Mouse (Mus musculus): ENCODE data around the gene Gpd2. TPM values are rescaled to one million over a fixed set of nuclear protein-coding genes. Genes with fewer than 3 reads are reported as not detected.

Gpd2 gene
- polyA plus RNA-seq, 1 experiment from 2014 or later, result 14.7 TPM

DNA sequence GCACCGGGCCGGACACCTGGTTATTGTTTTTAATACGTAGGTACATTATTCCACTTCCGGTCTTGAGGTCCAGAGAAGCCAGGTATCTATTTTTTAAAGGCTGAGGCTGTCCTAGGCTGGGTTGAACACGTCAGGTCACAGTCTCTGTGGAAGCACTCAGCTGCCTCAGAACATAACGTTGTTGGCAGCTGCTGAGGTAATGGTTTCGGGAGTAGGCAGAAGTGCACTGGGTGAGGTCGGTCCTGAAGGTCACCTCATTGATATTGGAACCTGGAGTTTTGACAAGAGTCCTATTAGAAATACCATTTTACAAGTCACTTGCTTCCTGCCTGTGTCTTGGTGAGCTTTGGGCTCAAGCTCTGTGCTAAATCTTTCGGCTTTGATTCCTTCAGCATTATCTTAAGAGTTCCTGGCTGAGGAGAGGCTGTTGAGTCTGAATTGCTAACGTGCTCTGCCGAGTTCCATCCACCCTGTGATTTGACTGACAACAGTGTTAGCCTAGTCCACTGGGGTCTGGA lies 17.8 kb downstream of the Gpd2 start:
- no peaks in the 10 kb centered on the region for H3K36me3 ChIP-seq (ENCODE audit: control insufficient read depth, insufficient read depth, low read length)
- no peaks in the 10 kb centered on the region for H3K4me1 ChIP-seq (ENCODE audit: control insufficient read depth, insufficient read depth, low read length)
- ATAC-seq (ENCODE audit: low read depth) (no peak), DNase-seq (ENCODE audit: low spot score) (no peak)
- no peak overlapping the region for H3K9ac ChIP-seq (ENCODE audit: low read depth, low read length)
- H3K27ac ChIP-seq (replicated peaks; ENCODE audit: low read depth, low read length), result no peak overlapping the region
- no peaks in the 10 kb centered on the region for H3K27me3 ChIP-seq (replicated peaks; ENCODE audit: control insufficient read depth, insufficient read depth, low read length)
- H3K4me2 ChIP-seq (ENCODE audit: low read depth, low read length), result no peak overlapping the region
- H3K9me3 ChIP-seq (ENCODE audit: control insufficient read depth, low read length), result no peaks in the 10 kb centered on the region
- no peak overlapping the region for H3K4me3 ChIP-seq (ENCODE audit: low read depth, low read length)
- 72% methylated on average over 11 of the region's 11 CpGs for WGBS

GRCm38 (mm10) chr2:57255836-57256235 lies 18.4 kb downstream of the Gpd2 start:
- DNase-seq (ENCODE audit: low spot score) (no peak), ATAC-seq (ENCODE audit: low read depth) (peak; percentile 24; the same call in 1 of the 2 replicates)
- H3K9me3 ChIP-seq (ENCODE audit: control insufficient read depth, low read length), result no peaks in the 10 kb centered on the region
- H3K4me2 ChIP-seq (ENCODE audit: low read depth, low read length), result no peak overlapping the region
- no peak overlapping the region for H3K4me3 ChIP-seq (ENCODE audit: low read depth, low read length)
- peaks cover 2% of the 10 kb centered on the region; the same call in 1 of the 2 replicates for H3K4me1 ChIP-seq (ENCODE audit: control insufficient read depth, insufficient read depth, low read length)
- H3K27me3 ChIP-seq (replicated peaks; ENCODE audit: control insufficient read depth, insufficient read depth, low read length), result no peaks in the 10 kb centered on the region
- no peak overlapping the region for H3K27ac ChIP-seq (replicated peaks; ENCODE audit: low read depth, low read length)
- WGBS, result 60% methylated on average over 3 of the region's 3 CpGs
- H3K36me3 ChIP-seq (ENCODE audit: control insufficient read depth, insufficient read depth, low read length), result no peaks in the 10 kb centered on the region
- no peak overlapping the region for H3K9ac ChIP-seq (ENCODE audit: low read depth, low read length)

DNA sequence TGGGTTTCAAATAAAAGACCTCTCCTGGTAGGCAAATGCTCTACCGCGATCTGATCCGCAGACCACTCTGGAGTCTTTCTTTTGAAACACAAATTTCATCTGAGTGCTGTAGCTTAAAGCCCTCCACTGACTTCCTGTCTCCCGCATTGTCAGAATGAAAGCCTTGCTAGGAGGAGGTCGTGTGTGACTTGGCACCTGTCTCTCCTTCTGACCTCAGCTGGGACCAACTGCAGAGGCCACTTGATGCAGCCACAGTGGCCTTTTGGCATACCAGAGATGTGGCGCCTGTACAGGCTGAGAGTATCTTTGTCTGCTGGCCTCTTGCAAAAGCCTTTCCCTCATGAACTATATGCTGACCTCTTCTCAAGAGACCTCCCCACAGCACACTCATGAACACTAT lies 19.0 kb downstream of the Gpd2 start:
- Histone ChIP-seq H3K36me3 (ENCODE audit: control insufficient read depth, insufficient read depth, low read length) (no peaks in the 10 kb centered on the region), H3K4me1 (ENCODE audit: control insufficient read depth, insufficient read depth, low read length) (peaks cover 4% of the 10 kb centered on the region; the same call in 1 of the 2 replicates), H3K4me3 (ENCODE audit: low read depth, low read length) (no peak overlapping the region), H3K4me2 (ENCODE audit: low read depth, low read length) (no peak overlapping the region), H3K9ac (ENCODE audit: low read depth, low read length) (no peak overlapping the region), H3K27ac (replicated peaks; ENCODE audit: low read depth, low read length) (no peak overlapping the region), H3K27me3 (replicated peaks; ENCODE audit: control insufficient read depth, insufficient read depth, low read length) (no peaks in the 10 kb centered on the region), H3K9me3 (ENCODE audit: control insufficient read depth, low read length) (no peaks in the 10 kb centered on the region)
- no peak for ATAC-seq (ENCODE audit: low read depth)
- WGBS, result 31% methylated on average over 6 of the region's 6 CpGs
- DNase-seq (ENCODE audit: low spot score), result no peak

DNA sequence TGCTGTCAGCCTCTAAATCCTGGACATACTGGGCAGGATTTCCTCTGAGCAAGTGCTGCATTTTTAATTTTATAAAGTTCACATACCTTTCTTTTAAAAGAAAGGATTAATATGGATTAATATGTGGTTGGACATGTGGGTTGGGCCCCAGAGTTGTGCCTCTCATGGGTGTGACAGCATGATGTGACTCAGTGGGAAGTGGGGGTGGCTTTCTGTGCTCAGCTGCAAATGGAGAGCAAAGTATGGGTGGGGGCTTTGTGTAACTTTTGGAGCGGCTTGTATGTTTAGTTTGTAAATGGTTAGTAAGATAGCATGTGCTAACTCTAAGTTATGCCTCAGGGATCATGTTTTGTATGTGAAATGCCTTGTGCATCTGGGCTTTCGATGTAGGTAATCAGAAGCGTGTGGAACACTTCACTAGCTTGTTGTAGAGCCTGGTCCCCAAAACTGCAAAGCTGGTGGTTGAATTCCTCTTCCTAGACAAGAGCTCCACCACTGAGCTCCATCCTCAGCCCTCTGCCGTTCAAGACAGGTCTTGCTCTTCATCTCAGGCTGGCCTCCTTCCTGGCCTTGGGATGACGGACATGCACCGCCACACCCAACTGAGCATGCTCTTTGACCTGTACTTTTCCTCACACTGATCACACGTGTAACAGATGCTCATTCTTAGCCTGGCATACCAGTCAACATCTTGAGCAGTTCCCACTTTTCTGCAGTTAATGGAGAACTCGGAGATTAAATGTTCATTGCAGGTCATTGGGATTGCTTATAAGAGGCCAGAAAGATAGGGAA lies 24.0 kb downstream of the Gpd2 start:
- Histone ChIP-seq H3K9me3 (ENCODE audit: control insufficient read depth, low read length) (no peaks in the 10 kb centered on the region), H3K4me2 (ENCODE audit: low read depth, low read length) (no peak overlapping the region), H3K27me3 (replicated peaks; ENCODE audit: control insufficient read depth, insufficient read depth, low read length) (no peaks in the 10 kb centered on the region), H3K9ac (ENCODE audit: low read depth, low read length) (no peak overlapping the region), H3K4me3 (ENCODE audit: low read depth, low read length) (no peak overlapping the region), H3K36me3 (ENCODE audit: control insufficient read depth, insufficient read depth, low read length) (no peaks in the 10 kb centered on the region), H3K4me1 (ENCODE audit: control insufficient read depth, insufficient read depth, low read length) (peaks cover 4% of the 10 kb centered on the region; the same call in 1 of the 2 replicates), H3K27ac (replicated peaks; ENCODE audit: low read depth, low read length) (no peak overlapping the region)
- 78% methylated on average over 8 of the region's 8 CpGs for WGBS
- DNase-seq (ENCODE audit: low spot score) (no peak), ATAC-seq (ENCODE audit: low read depth) (no peak)

DNA sequence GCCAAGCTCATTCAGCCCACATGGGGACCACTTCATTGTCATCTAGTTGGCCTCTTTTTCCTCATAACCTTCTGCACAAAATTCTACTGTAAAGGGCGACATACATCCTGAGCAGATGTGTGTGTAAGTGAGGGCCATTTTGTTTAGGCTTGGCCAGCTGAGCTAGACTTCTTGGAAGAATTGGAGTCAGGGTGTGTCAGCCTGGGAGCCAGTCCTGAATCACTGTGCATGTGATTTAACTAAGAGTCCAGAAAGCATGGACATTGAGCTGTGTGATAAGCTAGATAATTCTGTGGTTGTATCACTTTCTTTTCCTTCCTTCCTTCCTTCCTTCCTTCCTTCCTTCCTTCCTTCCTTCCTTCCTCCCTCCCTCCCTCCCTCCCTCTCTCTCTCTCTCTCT lies 26.0 kb downstream of the Gpd2 start:
- DNase-seq (ENCODE audit: low spot score), result no peak
- H3K36me3 ChIP-seq (ENCODE audit: control insufficient read depth, insufficient read depth, low read length), result no peaks in the 10 kb centered on the region
- H3K27ac ChIP-seq (replicated peaks; ENCODE audit: low read depth, low read length), result no peak overlapping the region
- no peak overlapping the region for H3K4me2 ChIP-seq (ENCODE audit: low read depth, low read length)
- H3K9ac ChIP-seq (ENCODE audit: low read depth, low read length), result no peak overlapping the region
- H3K27me3 ChIP-seq (replicated peaks; ENCODE audit: control insufficient read depth, insufficient read depth, low read length), result no peaks in the 10 kb centered on the region
- H3K9me3 ChIP-seq (ENCODE audit: control insufficient read depth, low read length), result no peaks in the 10 kb centered on the region
- WGBS, result 86% methylated on average over 1 of the region's 1 CpGs
- H3K4me3 ChIP-seq (ENCODE audit: low read depth, low read length), result no peak overlapping the region
- peaks cover 4% of the 10 kb centered on the region; the same call in 1 of the 2 replicates for H3K4me1 ChIP-seq (ENCODE audit: control insufficient read depth, insufficient read depth, low read length)
- no peak for ATAC-seq (ENCODE audit: low read depth)

DNA sequence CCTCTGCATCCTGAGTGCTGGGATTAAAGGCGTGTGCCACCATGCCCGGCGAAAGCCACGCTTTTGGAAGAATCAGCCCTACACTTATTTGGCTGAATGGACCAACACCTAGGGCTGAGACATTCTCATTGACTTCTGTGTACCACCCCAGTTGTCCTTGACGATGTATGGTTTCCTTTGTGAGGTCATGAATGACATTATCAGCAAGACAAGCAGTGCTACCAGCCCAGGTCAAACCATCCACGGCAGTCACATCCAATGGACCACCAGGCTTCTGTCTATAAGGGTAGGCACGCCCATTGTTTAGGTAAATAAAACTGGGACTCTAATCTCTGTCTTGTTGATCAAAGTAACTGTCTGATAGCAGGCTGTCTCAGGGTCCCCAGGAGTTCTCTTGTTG lies 27.5 kb downstream of the Gpd2 start:
- Histone ChIP-seq H3K27me3 (replicated peaks; ENCODE audit: control insufficient read depth, insufficient read depth, low read length) (no peaks in the 10 kb centered on the region), H3K36me3 (ENCODE audit: control insufficient read depth, insufficient read depth, low read length) (no peaks in the 10 kb centered on the region), H3K4me1 (ENCODE audit: control insufficient read depth, insufficient read depth, low read length) (peaks cover 4% of the 10 kb centered on the region; the same call in 1 of the 2 replicates), H3K9ac (ENCODE audit: low read depth, low read length) (no peak overlapping the region), H3K4me3 (ENCODE audit: low read depth, low read length) (no peak overlapping the region), H3K9me3 (ENCODE audit: control insufficient read depth, low read length) (no peaks in the 10 kb centered on the region), H3K4me2 (ENCODE audit: low read depth, low read length) (no peak overlapping the region), H3K27ac (replicated peaks; ENCODE audit: low read depth, low read length) (no peak overlapping the region)
- 91% methylated on average over 7 of the region's 7 CpGs for WGBS
- ATAC-seq (ENCODE audit: low read depth) (no peak), DNase-seq (ENCODE audit: low spot score) (no peak)

- Histone ChIP-seq H3K27me3 (replicated peaks; ENCODE audit: control insufficient read depth, insufficient read depth, low read length) (no peaks in the 10 kb centered on the region), H3K27ac (replicated peaks; ENCODE audit: low read depth, low read length) (no peak overlapping the region; the same call in 1 of the 2 replicates), H3K9ac (ENCODE audit: low read depth, low read length) (no peak overlapping the region), H3K4me3 (ENCODE audit: low read depth, low read length) (no peak overlapping the region), H3K4me1 (ENCODE audit: control insufficient read depth, insufficient read depth, low read length) (no peaks in the 10 kb centered on the region), H3K4me2 (ENCODE audit: low read depth, low read length) (no peak overlapping the region), H3K36me3 (ENCODE audit: control insufficient read depth, insufficient read depth, low read length) (no peaks in the 10 kb centered on the region), H3K9me3 (ENCODE audit: control insufficient read depth, low read length) (no peaks in the 10 kb centered on the region)
- peak; percentile 26 for DNase-seq (ENCODE audit: low spot score)
- no peak for ATAC-seq (ENCODE audit: low read depth)
- WGBS, result 64% methylated on average over 4 of the region's 4 CpGs
Observed at GRCm38 (mm10) chr2:57266679-57267393, 29.4 kb downstream of the Gpd2 start.

DNA sequence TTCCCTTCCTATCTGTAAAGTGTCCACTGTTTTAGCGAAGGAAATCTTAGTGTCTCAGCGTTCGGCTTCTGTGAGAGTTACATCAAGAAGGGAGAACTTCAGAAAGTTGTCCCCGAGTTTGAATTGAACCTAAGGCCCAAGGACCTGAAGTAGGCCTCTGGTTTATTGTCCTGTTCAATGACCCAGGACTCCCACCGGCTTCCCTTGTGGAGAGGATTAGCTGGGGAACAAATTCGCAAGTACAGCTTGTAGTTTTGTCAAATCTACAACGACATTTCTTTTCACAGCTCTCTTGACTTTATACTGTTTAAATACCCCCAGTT lies 29.9 kb downstream of the Gpd2 start:
- Histone ChIP-seq H3K27me3 (replicated peaks; ENCODE audit: control insufficient read depth, insufficient read depth, low read length) (no peaks in the 10 kb centered on the region), H3K9ac (ENCODE audit: low read depth, low read length) (no peak overlapping the region), H3K4me1 (ENCODE audit: control insufficient read depth, insufficient read depth, low read length) (no peaks in the 10 kb centered on the region), H3K36me3 (ENCODE audit: control insufficient read depth, insufficient read depth, low read length) (no peaks in the 10 kb centered on the region), H3K4me2 (ENCODE audit: low read depth, low read length) (no peak overlapping the region), H3K27ac (replicated peaks; ENCODE audit: low read depth, low read length) (no peak overlapping the region), H3K4me3 (ENCODE audit: low read depth, low read length) (no peak overlapping the region), H3K9me3 (ENCODE audit: control insufficient read depth, low read length) (no peaks in the 10 kb centered on the region)
- ATAC-seq (ENCODE audit: low read depth) (no peak), DNase-seq (ENCODE audit: low spot score) (no peak)
- 36% methylated on average over 7 of the region's 7 CpGs for WGBS
